Mouse (Mus musculus): ENCODE data around the gene Ap1g1. TPM values are rescaled to one million over a fixed set of nuclear protein-coding genes. Genes with fewer than 3 reads are reported as not detected.

Gene Ap1g1
- polyA plus RNA-seq, 1 experiment from 2014 or later, result 55.0 TPM

- H3K36me3 ChIP-seq, result no peaks in the 10 kb centered on the region
- H3K27me3 ChIP-seq, result no peaks in the 10 kb centered on the region
- peaks cover 4% of the 10 kb centered on the region; the same call in 1 of the 2 replicates for H3K4me1 ChIP-seq (replicated peaks)
- no peaks in the 10 kb centered on the region for H3K9me3 ChIP-seq
- no peak overlapping the region for H3K27ac ChIP-seq
- ATAC-seq, result no peak
- no peak overlapping the region for H3K4me2 ChIP-seq (replicated peaks)
- 62% methylated on average over 1 of the region's 1 CpGs for WGBS
- no peak overlapping the region for H3K4me3 ChIP-seq (replicated peaks)
- H3K9ac ChIP-seq (replicated peaks), result no peak overlapping the region
Measured at GRCm38 (mm10) chr8:109795166-109795565, 16.8 kb downstream of the Ap1g1 start.

GRCm38 (mm10) chr8:109798721-109799120 is 20.4 kb downstream of the Ap1g1 start:
- ATAC-seq, result no peak
- no peak overlapping the region for H3K4me3 ChIP-seq (replicated peaks)

DNA sequence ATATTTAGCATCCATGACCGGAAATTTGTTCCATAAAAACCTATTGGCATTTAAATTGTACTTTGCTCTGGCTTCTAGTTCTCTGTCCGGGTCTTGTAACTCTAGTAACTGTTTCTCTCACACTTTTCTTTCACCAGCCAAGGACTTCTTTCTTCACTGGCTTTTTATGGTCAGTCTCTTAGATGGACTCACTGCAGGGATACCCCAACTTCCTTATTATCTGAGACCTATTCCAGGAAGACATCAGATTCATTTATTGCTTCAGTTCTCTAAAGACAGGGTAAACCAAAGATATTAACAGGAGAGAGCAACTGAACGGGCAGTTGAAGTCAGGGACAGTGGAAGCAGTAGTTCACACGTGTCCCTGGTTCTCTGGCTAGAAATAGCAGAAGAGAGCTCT is 20.9 kb downstream of the Ap1g1 start:
- peaks cover 4% of the 10 kb centered on the region; the same call in 1 of the 2 replicates for H3K4me1 ChIP-seq (replicated peaks)
- H3K27me3 ChIP-seq, result no peaks in the 10 kb centered on the region
- H3K36me3 ChIP-seq, result no peaks in the 10 kb centered on the region; the same call in 1 of the 2 replicates
- H3K27ac ChIP-seq, result no peak overlapping the region
- no peak overlapping the region for H3K4me3 ChIP-seq (replicated peaks)
- WGBS, result 83% methylated on average over 4 of the region's 4 CpGs
- no peak overlapping the region for H3K4me2 ChIP-seq (replicated peaks)
- H3K9ac ChIP-seq (replicated peaks), result no peak overlapping the region
- no peak for ATAC-seq
- no peaks in the 10 kb centered on the region for H3K9me3 ChIP-seq

More at GRCm38 (mm10) chr8:109798721-109799120, 20.4 kb downstream of the Ap1g1 start:
- no peak overlapping the region for H3K4me2 ChIP-seq (replicated peaks)
- no peak overlapping the region for H3K9ac ChIP-seq (replicated peaks)
- H3K36me3 ChIP-seq, result no peaks in the 10 kb centered on the region
- H3K27ac ChIP-seq, result no peak overlapping the region
- no peaks in the 10 kb centered on the region for H3K27me3 ChIP-seq
- peaks cover 4% of the 10 kb centered on the region; the same call in 1 of the 2 replicates for H3K4me1 ChIP-seq (replicated peaks)
- no peaks in the 10 kb centered on the region for H3K9me3 ChIP-seq

GRCm38 (mm10) chr8:109800325-109800724 is 22.0 kb downstream of the Ap1g1 start:
- Histone ChIP-seq H3K27ac (no peak overlapping the region), H3K4me1 (replicated peaks) (peaks cover 4% of the 10 kb centered on the region; the same call in 1 of the 2 replicates), H3K36me3 (peaks cover 5% of the 10 kb centered on the region; the same call in 1 of the 2 replicates), H3K9me3 (no peaks in the 10 kb centered on the region), H3K27me3 (no peaks in the 10 kb centered on the region), H3K4me2 (replicated peaks) (no peak overlapping the region), H3K9ac (replicated peaks) (no peak overlapping the region), H3K4me3 (replicated peaks) (no peak overlapping the region)
- ATAC-seq, result no peak
- WGBS, result 91% methylated on average over 2 of the region's 2 CpGs

- Histone ChIP-seq H3K9me3 (no peaks in the 10 kb centered on the region), H3K4me2 (replicated peaks) (no peak overlapping the region), H3K27ac (no peak overlapping the region), H3K9ac (replicated peaks) (no peak overlapping the region), H3K4me3 (replicated peaks) (no peak overlapping the region), H3K4me1 (replicated peaks) (peaks cover 4% of the 10 kb centered on the region; the same call in 1 of the 2 replicates), H3K36me3 (peaks cover 5% of the 10 kb centered on the region; the same call in 1 of the 2 replicates), H3K27me3 (no peaks in the 10 kb centered on the region)
- 97% methylated on average over 3 of the region's 3 CpGs for WGBS
- no peak for ATAC-seq
Measured at GRCm38 (mm10) chr8:109803211-109803610, 24.9 kb downstream of the Ap1g1 start.

DNA sequence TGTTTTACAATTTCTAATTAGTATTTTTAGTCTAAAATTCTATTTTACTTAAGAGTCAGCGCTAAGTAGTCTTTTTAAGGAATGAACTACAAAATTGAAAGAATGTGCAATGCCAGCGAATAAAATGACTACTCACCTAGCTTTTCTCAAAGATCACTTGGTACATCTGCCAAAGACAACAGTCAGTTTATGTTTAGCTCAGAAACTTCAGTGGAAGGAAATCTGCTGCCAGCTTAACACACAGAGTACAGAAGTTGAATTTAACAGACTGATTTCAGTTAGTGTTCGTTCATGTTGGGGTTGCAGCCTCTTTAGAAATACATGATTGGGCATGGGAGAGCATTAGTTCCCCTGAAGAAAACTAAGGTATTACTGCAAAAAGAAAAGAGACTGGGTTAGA is 25.4 kb downstream of the Ap1g1 start:
- Histone ChIP-seq H3K27ac (no peak overlapping the region), H3K9me3 (no peaks in the 10 kb centered on the region), H3K4me2 (replicated peaks) (no peak overlapping the region), H3K4me1 (replicated peaks) (peaks cover 4% of the 10 kb centered on the region; the same call in 1 of the 2 replicates), H3K9ac (replicated peaks) (no peak overlapping the region), H3K4me3 (replicated peaks) (no peak overlapping the region), H3K27me3 (no peaks in the 10 kb centered on the region), H3K36me3 (peaks cover 5% of the 10 kb centered on the region; the same call in 1 of the 2 replicates)
- WGBS, result 98% methylated on average over 3 of the region's 3 CpGs
- no peak for ATAC-seq

DNA sequence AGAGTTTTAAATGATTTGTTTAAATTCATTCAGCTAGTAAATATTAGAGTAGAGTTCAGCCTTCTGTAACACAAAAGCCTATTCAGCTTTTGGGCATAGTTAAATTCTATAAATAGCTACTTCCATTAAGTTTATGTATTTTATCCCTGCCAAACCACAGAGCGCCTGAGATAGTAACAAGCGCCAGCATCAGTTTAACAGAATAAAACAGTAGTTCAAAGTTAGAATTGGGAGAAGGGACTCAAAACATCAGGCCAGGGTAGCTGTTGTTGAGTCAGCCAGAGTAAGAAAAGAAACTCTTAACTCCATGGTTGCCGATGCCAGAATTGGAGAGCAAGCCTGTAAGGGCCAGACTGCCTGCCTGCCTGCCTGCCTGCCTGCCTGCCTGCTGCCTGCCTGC is 28.2 kb downstream of the Ap1g1 start:
- H3K9me3 ChIP-seq, result no peaks in the 10 kb centered on the region
- H3K9ac ChIP-seq (replicated peaks), result no peak overlapping the region
- H3K4me2 ChIP-seq (replicated peaks), result no peak overlapping the region
- no peak overlapping the region for H3K27ac ChIP-seq
- H3K4me1 ChIP-seq (replicated peaks), result no peaks in the 10 kb centered on the region
- 90% methylated on average over 3 of the region's 3 CpGs for WGBS
- peaks cover 5% of the 10 kb centered on the region; the same call in 1 of the 2 replicates for H3K36me3 ChIP-seq
- ATAC-seq, result no peak
- H3K27me3 ChIP-seq, result no peaks in the 10 kb centered on the region
- H3K4me3 ChIP-seq (replicated peaks), result no peak overlapping the region

DNA sequence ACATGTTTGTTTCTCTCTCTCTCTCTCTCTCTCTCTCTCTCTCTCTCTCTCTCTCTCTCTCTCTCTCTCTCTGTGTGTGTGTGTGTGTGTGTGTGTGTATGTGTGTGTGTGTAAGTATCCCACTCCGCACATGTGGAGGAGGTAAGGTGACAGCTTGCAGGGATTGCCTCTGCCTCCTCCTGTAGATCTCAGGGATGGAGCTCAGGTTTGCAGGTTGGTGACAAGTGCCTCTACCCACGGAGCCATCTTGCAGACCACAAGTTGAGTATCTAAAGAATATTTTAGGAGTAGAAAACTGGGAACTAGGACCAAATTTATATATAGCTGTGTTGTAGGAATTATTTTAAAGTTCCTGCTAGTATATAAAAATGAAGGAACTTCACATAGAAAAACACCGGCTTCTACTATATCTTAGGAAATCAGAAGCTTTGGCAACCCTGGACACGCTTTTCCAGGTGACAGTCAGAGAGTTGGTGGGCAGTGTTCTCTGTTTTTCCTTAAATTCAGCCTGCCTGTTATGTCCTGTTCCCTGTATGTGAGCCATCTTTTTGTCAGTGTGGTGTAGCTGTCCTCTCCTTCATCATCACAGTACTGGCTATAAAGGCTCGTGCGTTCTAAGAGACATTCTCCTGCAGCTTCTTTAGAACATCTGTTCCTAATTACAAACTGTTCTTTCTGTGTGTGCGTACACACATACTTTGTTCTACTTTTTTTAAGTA is 29.2 kb downstream of the Ap1g1 start:
- no peak for ATAC-seq
- H3K36me3 ChIP-seq, result peaks cover 5% of the 10 kb centered on the region; the same call in 1 of the 2 replicates
- H3K4me1 ChIP-seq (replicated peaks), result no peaks in the 10 kb centered on the region
- 93% methylated on average over 7 of the region's 7 CpGs for WGBS
- no peak overlapping the region for H3K27ac ChIP-seq
- no peaks in the 10 kb centered on the region for H3K9me3 ChIP-seq
- H3K27me3 ChIP-seq, result no peaks in the 10 kb centered on the region
- H3K9ac ChIP-seq (replicated peaks), result no peak overlapping the region
- H3K4me2 ChIP-seq (replicated peaks), result no peak overlapping the region
- H3K4me3 ChIP-seq (replicated peaks), result no peak overlapping the region

DNA sequence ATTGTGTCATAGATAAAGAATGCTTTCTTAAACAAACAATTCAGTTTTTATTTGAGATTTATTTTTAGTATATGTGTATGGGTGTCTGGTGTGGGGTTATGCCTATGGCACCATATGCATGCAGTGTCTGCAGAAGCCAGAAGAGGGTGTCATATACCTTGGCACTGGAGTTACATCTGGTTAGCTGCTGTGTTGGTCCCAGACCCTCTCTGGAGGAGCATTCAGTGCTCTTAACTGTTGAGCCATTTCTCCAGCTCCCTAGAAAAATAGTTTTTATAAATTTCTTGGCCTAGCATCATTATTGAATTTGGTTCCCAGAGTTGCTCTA is 29.7 kb downstream of the Ap1g1 start:
- H3K4me2 ChIP-seq (replicated peaks), result no peak overlapping the region
- H3K9me3 ChIP-seq, result no peaks in the 10 kb centered on the region
- no peak for ATAC-seq

DNA sequence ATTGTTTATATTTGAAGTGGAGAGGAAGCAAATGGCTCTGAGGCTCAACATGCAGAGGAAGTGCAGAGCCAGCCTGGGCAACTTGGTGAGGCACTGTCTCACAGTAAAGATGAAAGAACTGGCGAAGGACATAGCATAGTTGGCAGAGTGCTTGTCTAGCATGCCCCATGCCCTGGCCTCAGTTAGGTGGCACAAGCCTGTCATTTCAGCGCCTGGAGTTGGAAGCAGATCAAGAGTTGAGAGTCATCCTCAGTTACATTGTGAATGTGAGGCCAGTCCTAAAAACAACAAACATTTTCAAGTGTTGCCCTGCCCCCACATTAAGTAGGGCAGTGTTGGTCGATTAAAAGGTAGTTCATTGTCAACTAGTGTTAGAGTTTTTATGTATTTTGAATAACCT is 32.1 kb downstream of the Ap1g1 start:
- Histone ChIP-seq H3K4me1 (replicated peaks) (no peaks in the 10 kb centered on the region), H3K27me3 (no peaks in the 10 kb centered on the region), H3K36me3 (no peaks in the 10 kb centered on the region), H3K9ac (replicated peaks) (no peak overlapping the region), H3K27ac (no peak overlapping the region), H3K4me3 (replicated peaks) (no peak overlapping the region), H3K9me3 (no peaks in the 10 kb centered on the region), H3K4me2 (replicated peaks) (no peak overlapping the region)
- ATAC-seq, result no peak
- WGBS, result 88% methylated on average over 3 of the region's 3 CpGs

More for the DNA sequence above, 29.7 kb downstream of the Ap1g1 start:
- Histone ChIP-seq H3K4me3 (replicated peaks) (no peak overlapping the region), H3K9ac (replicated peaks) (no peak overlapping the region), H3K27me3 (no peaks in the 10 kb centered on the region), H3K27ac (no peak overlapping the region), H3K4me1 (replicated peaks) (no peaks in the 10 kb centered on the region), H3K36me3 (peaks cover 5% of the 10 kb centered on the region; the same call in 1 of the 2 replicates)

GRCm38 (mm10) chr8:109815268-109815667 is 36.9 kb downstream of the Ap1g1 start:
- Histone ChIP-seq H3K27ac (no peak overlapping the region), H3K4me1 (replicated peaks) (peaks cover 5% of the 10 kb centered on the region; the same call in 1 of the 2 replicates), H3K4me2 (replicated peaks) (no peak overlapping the region), H3K9me3 (no peaks in the 10 kb centered on the region), H3K27me3 (no peaks in the 10 kb centered on the region), H3K36me3 (no peaks in the 10 kb centered on the region), H3K4me3 (replicated peaks) (no peak overlapping the region), H3K9ac (replicated peaks) (no peak overlapping the region)
- 95% methylated on average over 2 of the region's 2 CpGs for WGBS
- ATAC-seq, result no peak

GRCm38 (mm10) chr8:109817933-109818332 is 39.6 kb downstream of the Ap1g1 start:
- Histone ChIP-seq H3K9me3 (no peaks in the 10 kb centered on the region), H3K4me2 (replicated peaks) (no peak overlapping the region), H3K4me1 (replicated peaks) (peaks cover 5% of the 10 kb centered on the region; the same call in 1 of the 2 replicates), H3K9ac (replicated peaks) (no peak overlapping the region), H3K4me3 (replicated peaks) (no peak overlapping the region), H3K27ac (no peak overlapping the region), H3K36me3 (no peaks in the 10 kb centered on the region), H3K27me3 (no peaks in the 10 kb centered on the region)
- ATAC-seq, result no peak
- WGBS, result 62% methylated on average over 1 of the region's 1 CpGs

- Histone ChIP-seq H3K9me3 (no peaks in the 10 kb centered on the region), H3K4me3 (replicated peaks) (no peak overlapping the region), H3K27ac (no peak overlapping the region), H3K4me2 (replicated peaks) (no peak overlapping the region), H3K4me1 (replicated peaks) (no peaks in the 10 kb centered on the region), H3K9ac (replicated peaks) (no peak overlapping the region), H3K36me3 (0 out of 2 replicates have a peak, but pooled peaks cover 8% of the 10 kb centered on the region), H3K27me3 (no peaks in the 10 kb centered on the region)
- WGBS, result 96% methylated on average over 2 of the region's 2 CpGs
- ATAC-seq, result no peak
Measured at GRCm38 (mm10) chr8:109823561-109823960, 45.2 kb downstream of the Ap1g1 start.

All from midbrain, embryonic 13.5 days (tissue).